Mouse (Mus musculus): ENCODE data around the gene Rnls.

- TF ChIP-seq EP300 (IDR thresholded peaks at IDR 0.05; ENCODE audit: low read depth) (no peak), CTCF (IDR thresholded peaks at IDR 0.05; ENCODE audit: low read depth) (no peak)
Observed at GRCm38 (mm10) chr19:33167528-33168264, 224.4 kb downstream of the Rnls start.
